Mouse (Mus musculus): ENCODE measurements around the gene Pold1.

DNA sequence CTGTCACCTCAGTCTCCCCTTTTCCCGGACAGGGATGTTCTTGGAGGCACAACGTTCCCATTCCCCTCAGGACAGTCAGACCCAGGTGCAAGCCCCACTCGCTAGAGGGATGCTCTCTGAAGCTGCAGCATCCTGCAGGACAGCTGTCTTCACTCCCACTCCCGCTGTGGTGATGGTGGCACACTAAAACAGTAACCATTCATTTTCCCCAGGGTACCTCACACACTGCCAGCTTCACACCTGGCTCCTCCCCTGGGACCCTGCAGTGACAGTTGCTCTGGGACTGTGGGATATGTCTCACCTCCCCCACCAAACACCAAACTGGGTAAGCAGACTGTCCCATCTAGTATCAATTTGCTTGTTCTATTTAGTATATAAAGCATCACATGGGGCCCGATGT, 924 bp downstream of the Pold1 start:
- TF ChIP-seq CTCF (IDR thresholded peaks at IDR 0.05) (no peak), EP300 (IDR thresholded peaks at IDR 0.05) (no peak)

Measured in lung, postnatal 0 days (tissue).